Mouse (Mus musculus): ENCODE measurements around the gene Jund.
A peak's percentile ranks its signal among the peaks of the same experiment; 100 is the strongest.

Jund gene

DNA sequence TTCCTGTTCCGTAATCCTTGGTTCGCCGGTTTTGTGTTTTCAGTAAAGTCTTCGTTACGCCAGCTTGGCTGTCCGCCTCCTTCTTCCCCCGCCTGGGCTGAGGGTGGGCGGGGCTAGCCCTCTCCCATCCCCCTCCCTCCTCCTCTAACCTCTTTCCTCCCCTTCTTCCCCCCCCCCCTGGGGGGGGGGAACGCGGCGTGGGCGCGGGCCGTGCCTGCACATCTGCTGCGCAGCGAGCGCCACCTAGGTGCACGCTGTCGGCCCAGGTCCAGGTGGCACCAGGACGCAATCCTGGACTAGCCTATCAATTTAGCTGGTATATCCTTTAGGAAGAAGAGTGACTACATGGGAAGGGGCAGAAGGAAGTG, 1.8 kb downstream of the Jund start:
- Histone ChIP-seq H3K36me3 (ENCODE audit: control insufficient read depth, insufficient read depth, low read length, poor library complexity, severe bottlenecking) (peaks cover 11% of the 10 kb centered on the region), H3K27me3 (ENCODE audit: control insufficient read depth, insufficient read depth, low read length, poor library complexity, severe bottlenecking) (no peaks in the 10 kb centered on the region)
- DNase-seq (ENCODE audit: low read depth, low spot score) = peak; percentile 94

DNA sequence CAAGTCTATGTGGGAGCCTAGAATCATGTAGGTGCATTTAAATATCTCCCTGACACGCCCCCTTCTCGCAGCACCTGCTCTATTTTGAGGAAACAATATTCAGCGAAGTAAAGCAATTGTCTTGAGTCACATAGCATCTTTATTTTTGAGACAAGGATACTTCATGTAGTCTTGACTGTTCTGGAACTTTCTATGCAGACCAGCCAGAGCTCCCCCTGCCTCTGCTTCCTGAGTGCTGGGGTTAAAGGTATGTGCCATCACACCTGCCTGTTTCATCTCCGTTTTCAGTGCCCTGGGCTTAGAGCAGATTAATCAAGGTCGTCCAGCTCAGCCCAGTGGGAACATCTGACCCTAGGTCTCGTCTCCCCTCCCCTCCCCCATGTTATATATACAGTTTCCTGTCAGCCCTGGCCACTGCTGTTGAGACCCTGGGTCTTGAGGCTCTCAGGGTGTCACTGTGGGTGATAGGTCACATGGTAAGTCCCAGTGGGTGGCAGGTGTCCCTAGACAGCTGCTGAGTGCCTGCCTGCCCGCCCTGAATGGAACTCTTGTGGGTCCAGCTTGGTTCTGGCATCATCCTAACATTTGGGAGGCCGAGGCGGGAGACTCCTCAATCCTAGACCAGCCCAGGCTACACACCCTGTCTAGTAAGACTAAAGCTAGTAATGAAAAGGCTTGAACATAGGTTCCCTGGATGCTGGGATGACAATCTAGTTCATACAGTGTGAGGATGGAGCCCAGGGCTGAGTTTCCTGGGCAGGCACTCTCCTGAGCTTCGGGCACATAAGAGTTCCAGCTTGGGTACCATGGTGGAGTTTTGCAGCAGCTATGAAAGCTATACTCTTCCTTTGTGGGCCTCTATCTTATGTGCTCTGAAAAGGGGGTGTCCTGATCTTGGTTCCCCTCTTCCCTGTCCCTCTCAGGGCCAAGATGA, 2.6 kb downstream of the Jund start:
- Histone ChIP-seq H3K27me3 (ENCODE audit: control insufficient read depth, insufficient read depth, low read length, poor library complexity, severe bottlenecking) (no peaks in the 10 kb centered on the region), H3K36me3 (ENCODE audit: control insufficient read depth, insufficient read depth, low read length, poor library complexity, severe bottlenecking) (peaks cover 11% of the 10 kb centered on the region)
- DNase-seq (ENCODE audit: low read depth, low spot score) = peak; percentile 78

DNA sequence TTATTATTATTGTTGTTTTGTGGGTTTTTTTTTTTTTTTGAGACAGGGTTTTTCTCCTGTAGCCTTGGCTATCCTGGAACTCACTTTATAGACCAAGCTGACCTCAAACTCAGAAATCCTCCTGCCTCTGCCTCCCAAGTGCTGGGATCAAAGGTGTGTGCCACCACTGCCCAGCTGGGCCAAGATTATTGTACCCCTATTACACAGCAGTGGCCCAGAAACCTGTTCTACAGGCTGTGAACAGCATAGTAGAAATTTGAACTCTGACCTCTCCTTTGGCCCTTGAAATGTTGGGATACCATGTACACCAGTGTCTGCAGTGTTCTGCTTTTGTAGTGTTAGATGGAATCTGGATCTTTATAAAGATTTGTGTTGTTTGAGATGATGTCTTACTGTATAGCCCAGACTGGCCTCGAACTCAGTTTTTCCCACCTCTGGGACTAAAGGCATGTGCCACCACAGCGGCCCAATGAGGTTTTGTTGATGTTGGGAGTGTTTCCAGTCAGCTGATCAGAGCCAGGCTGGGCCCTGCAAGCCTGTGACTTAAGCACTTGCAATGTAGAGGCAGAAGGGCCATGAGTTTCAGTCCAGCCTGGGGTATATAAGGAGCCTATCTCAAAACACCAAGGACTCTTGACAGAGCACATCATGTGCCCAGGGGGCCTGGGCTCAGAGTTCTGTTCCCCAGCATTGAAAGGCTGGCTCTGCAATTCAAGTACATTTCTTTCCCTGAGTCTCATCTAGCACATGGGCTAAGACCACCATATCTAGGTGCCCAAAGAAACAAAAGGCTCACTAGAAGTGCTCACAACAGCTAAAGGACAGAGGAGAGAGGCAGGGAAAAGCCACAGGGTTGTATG, 3.5 kb downstream of the Jund start:
- DNase-seq (ENCODE audit: low read depth, low spot score) = peak; percentile 75
- peaks cover 11% of the 10 kb centered on the region for H3K36me3 ChIP-seq (ENCODE audit: control insufficient read depth, insufficient read depth, low read length, poor library complexity, severe bottlenecking)
- H3K27me3 ChIP-seq (ENCODE audit: control insufficient read depth, insufficient read depth, low read length, poor library complexity, severe bottlenecking) = no peaks in the 10 kb centered on the region

DNA sequence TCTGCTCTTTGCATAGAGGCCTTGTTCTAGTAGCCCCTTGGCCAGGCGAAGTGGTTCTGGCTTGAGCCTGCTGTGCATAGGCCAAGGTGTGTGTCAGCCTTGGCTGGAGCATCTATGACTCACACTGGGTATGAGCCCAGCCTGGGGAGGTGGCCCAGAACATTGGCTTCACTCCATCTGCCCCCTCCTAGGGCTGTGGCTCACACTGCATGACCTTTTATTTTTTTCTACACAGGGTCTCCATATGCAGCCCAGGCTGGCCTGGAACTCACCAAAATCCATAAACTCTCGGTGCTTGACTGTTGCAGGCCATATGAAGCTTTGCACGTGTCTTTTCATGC, 4.1 kb downstream of the Jund start:
- Histone ChIP-seq H3K36me3 (ENCODE audit: control insufficient read depth, insufficient read depth, low read length, poor library complexity, severe bottlenecking) (peaks cover 11% of the 10 kb centered on the region), H3K27me3 (ENCODE audit: control insufficient read depth, insufficient read depth, low read length, poor library complexity, severe bottlenecking) (no peaks in the 10 kb centered on the region)
- DNase-seq (ENCODE audit: low read depth, low spot score) = no peak

DNA sequence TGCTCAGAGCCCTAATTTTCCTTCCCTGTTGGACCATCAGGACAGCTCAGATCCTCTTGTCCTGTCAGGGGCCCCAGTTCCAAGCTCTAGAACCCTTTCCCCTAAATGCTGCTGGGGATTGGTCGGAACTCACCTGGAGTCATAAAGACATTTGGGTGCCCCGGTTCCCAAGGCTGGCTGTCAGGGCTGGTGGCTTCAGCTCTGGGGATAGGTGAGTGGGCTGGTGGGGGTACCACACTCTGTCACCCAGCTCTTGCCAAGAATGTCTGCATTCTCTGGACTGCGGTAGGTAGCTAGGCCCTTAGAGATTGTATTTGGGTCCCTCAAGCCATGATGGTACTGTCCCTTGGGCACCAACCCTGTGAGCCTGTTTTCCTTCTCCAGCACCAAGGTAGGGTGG, 4.5 kb downstream of the Jund start, which contains the start of gene Iqcn:
TSS of gene Iqcn (plus strand) at position 171 of the 400 bp plus-strand sequence.
- Histone ChIP-seq H3K27me3 (ENCODE audit: control insufficient read depth, insufficient read depth, low read length, poor library complexity, severe bottlenecking) (no peaks in the 10 kb centered on the region), H3K36me3 (ENCODE audit: control insufficient read depth, insufficient read depth, low read length, poor library complexity, severe bottlenecking) (peaks cover 11% of the 10 kb centered on the region)
- no peak for DNase-seq (ENCODE audit: low read depth, low spot score)

DNA sequence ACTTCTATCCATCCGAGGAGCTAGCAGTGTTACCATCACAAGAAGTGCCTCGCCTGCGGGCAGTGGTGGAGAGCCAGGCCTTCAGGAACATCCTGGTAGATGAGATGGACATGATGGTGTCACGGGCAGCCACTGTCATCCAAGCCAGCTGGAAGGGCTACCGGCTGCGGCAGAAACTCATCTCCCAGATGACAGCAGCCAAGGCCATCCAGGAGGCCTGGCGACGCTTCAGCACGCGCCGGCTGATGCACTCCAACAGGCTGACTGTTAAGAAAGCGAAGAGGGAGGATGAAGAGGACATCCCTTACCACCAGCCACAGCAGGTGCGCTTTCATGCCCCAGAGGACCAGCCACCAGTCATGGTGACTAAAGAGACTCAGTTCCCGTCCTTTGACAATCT, 9.5 kb downstream of the Jund start:
- Histone ChIP-seq H3K36me3 (ENCODE audit: control insufficient read depth, insufficient read depth, low read length, poor library complexity, severe bottlenecking) (no peaks in the 10 kb centered on the region), H3K27me3 (ENCODE audit: control insufficient read depth, insufficient read depth, low read length, poor library complexity, severe bottlenecking) (no peaks in the 10 kb centered on the region)
- peak; percentile 42 for DNase-seq (ENCODE audit: low read depth, low spot score)

DNA sequence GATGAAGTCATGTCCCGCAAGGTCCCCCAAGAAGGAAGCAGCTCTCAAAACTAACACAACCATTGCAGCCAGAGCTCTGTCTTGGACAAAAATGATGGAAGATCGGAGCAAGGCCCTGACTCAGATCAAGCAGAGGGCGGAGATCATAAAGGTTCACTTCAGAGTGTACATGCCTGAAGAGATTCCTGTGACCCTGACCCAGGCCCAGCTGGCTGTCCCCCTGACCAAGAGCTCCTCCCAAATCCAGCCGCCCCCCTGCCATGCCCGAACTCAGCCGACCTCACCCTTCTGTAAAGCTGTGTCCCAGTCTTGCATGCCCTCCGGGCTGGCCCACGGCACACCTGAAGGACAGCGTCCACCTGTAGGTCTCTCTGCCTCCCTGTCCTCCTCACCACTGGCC, 11.0 kb downstream of the Jund start:
- Histone ChIP-seq H3K27me3 (ENCODE audit: control insufficient read depth, insufficient read depth, low read length, poor library complexity, severe bottlenecking) (no peaks in the 10 kb centered on the region), H3K36me3 (ENCODE audit: control insufficient read depth, insufficient read depth, low read length, poor library complexity, severe bottlenecking) (no peaks in the 10 kb centered on the region)
- DNase-seq (ENCODE audit: low read depth, low spot score) = peak; percentile 38

DNA sequence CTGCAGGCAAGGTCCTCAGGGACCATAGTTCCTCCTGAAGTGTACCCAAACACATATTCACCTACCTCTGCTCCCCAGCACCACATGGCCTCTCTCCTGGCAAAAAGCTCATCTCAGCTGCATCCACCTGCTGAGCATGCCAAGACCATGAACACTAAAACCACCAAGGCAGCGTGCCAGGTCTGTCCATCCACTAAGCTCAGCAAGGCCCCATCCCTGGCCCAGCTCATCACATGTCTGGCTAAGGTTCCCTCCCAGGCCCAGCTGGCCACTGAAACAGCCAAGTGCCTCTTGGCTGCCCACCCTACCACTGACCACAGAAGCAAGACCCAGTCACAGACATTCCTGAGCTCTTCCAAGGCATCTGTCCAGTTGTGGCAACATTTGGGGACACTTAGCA, 11.5 kb downstream of the Jund start:
- Histone ChIP-seq H3K36me3 (ENCODE audit: control insufficient read depth, insufficient read depth, low read length, poor library complexity, severe bottlenecking) (no peaks in the 10 kb centered on the region), H3K27me3 (ENCODE audit: control insufficient read depth, insufficient read depth, low read length, poor library complexity, severe bottlenecking) (no peaks in the 10 kb centered on the region)
- DNase-seq (ENCODE audit: low read depth, low spot score) = no peak

DNA sequence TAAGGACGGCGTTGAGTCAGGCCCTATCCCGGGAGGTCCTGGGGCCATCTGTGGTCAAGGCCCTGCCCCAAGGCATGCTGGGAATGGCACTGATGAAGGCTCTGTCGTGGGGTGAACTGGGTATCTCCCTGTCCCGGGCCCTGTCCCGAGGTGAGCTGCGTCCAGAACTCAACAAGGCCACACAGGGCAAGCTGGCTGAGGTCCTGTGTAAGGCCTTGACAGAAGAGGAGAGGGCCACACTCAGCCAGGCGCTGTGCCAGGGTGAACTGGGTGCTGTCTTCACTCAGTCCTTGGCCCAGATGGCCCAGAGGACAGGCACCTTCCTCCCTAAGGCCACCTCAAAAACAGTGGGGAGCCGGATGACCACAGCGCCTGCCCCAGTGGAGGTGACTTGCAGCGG, 12.3 kb downstream of the Jund start:
- Histone ChIP-seq H3K36me3 (ENCODE audit: control insufficient read depth, insufficient read depth, low read length, poor library complexity, severe bottlenecking) (no peaks in the 10 kb centered on the region), H3K27me3 (ENCODE audit: control insufficient read depth, insufficient read depth, low read length, poor library complexity, severe bottlenecking) (no peaks in the 10 kb centered on the region)
- peak; percentile 32 for DNase-seq (ENCODE audit: low read depth, low spot score)

DNA sequence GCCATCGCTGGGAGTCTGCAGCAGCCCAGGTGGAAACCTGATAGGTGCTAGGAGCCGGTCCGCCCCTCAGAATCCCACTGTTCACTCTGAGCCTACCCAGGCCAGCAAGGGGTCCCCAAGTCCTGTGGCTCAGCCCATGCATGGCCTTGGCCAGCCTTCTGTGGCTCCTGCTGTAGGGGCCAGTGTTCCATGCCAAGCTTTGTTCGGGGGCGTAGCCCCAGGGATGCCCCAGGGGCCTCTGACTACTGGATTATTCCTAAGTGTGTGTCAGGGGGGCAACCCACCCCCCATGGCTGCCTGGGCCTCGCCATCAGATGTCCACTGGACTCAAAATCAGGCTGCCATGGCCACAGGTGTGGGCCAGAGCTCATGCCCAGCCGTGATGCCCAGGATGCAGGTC, 15.2 kb downstream of the Jund start:
- Histone ChIP-seq H3K36me3 (ENCODE audit: control insufficient read depth, insufficient read depth, low read length, poor library complexity, severe bottlenecking) (no peaks in the 10 kb centered on the region), H3K27me3 (ENCODE audit: control insufficient read depth, insufficient read depth, low read length, poor library complexity, severe bottlenecking) (no peaks in the 10 kb centered on the region)
- DNase-seq (ENCODE audit: low read depth, low spot score) = no peak

DNA sequence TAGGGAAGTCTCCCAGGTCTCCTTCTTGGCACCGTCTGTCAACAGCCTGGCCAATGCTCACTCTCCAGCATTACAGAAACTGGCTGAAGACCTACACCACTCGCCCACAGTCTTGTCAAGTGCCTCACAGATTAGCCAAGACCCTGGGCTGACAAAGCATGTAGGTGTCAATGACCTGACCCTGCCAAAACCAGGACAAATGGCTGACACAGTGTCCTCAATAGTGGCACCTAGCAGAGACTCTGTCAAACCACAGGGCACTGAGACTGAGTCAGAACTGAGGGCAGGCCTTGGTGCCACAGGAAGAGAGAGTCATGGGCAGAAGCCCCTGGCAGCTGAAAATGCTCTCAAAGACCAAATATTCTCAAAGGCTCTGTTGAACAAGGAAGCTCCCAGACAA, 16.3 kb downstream of the Jund start:
- H3K36me3 ChIP-seq (ENCODE audit: control insufficient read depth, insufficient read depth, low read length, poor library complexity, severe bottlenecking) = no peaks in the 10 kb centered on the region
- no peaks in the 10 kb centered on the region for H3K27me3 ChIP-seq (ENCODE audit: control insufficient read depth, insufficient read depth, low read length, poor library complexity, severe bottlenecking)
- peak; percentile 35 for DNase-seq (ENCODE audit: low read depth, low spot score)

DNA sequence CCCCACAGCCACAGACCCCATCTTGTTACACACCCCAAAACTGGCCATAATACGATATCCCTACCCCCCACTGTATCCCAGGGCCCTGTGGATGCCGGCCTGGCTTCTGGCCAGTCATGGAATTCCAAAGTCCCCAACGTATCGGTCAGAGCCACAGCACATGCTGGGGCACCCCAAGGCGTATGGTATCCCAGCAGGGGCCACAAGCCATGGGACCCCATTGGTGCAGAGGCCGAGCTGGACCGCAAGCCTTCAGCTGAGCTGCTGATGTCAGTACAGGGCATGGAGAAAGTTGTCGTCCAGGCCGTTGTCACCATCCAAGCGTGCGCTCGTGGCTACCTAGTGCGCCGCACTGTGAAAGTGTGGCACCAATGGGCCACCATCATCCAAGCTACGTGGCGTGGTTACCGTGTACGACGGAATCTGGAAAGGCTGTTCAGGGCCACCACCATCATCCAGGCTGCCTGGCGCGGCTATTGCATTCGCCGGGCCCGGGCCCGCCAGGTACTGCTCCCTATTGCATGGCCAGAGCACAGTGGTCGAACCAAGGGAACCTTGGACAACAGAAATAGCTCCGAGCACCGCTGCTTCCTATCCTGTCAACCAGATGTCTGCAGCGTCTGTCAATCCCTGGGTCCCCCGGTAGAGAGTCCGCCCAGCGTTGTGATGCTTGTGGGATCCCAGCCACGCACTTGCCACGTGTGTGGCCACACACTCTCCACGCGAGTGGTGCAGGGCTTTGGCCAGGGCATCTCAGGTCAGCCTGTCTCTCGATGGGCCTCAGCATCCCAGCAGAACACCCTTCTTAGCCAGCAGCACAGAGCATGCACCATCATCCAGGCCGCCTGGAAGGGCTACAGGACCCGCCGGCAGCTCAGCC, 18.0 kb downstream of the Jund start:
- Histone ChIP-seq H3K36me3 (ENCODE audit: control insufficient read depth, insufficient read depth, low read length, poor library complexity, severe bottlenecking) (no peaks in the 10 kb centered on the region), H3K27me3 (ENCODE audit: control insufficient read depth, insufficient read depth, low read length, poor library complexity, severe bottlenecking) (no peaks in the 10 kb centered on the region)
- DNase-seq (ENCODE audit: low read depth, low spot score) = peak; percentile 32

DNA sequence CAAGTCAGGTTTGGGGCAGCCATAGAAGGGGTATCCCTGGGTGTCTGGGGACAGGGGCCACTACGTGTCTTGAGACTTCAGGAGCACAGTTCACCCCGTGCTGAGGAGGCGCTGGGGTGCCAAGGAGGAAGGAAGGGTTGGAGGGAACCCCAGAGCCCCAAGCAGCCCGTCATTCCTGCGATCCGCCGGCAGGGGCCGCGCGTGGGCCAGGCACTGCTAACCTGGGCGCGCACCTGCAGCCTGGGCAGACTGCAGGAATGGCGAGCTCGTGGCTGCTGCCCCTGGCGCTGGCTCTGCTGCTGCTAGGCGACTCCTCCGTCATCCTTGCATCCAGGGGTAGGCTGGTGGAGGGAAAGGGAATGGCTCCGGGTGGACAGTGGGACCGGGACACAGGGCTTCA, 19.5 kb downstream of the Jund start, which contains the start of gene Gm3336:
TSS of gene Gm3336 (plus strand) at position 247 of the 400 bp plus-strand sequence.
- Histone ChIP-seq H3K27me3 (ENCODE audit: control insufficient read depth, insufficient read depth, low read length, poor library complexity, severe bottlenecking) (no peaks in the 10 kb centered on the region), H3K36me3 (ENCODE audit: control insufficient read depth, insufficient read depth, low read length, poor library complexity, severe bottlenecking) (no peaks in the 10 kb centered on the region)
- DNase-seq (ENCODE audit: low read depth, low spot score) = peak; percentile 86

DNA sequence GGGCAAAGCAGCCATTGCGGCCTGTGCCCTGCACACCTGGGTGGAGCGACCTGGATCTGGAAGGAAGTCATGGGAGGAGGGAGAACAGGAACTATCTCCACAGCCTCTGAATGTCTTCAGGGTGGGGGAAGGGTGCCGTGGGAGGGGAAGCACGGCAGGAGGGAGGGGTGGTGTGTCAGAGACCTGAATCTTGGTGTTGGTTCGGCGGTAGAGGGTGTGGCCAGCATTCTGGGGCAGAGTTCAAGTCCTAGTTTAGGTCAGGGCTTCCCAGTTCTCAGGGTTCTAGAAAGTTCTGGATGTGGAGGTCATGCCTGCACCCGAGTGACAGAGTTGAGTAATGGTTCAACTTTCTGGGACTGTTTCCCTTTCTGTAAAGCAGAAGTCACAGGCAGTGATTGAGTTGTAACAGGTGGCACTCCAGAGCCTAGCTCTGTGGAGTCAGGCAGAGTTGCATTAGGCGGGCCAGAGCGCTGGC, 21.1 kb downstream of the Jund start:
- peak; percentile 48 for DNase-seq (ENCODE audit: low read depth, low spot score)
- Histone ChIP-seq H3K36me3 (ENCODE audit: control insufficient read depth, insufficient read depth, low read length, poor library complexity, severe bottlenecking) (no peaks in the 10 kb centered on the region), H3K27me3 (ENCODE audit: control insufficient read depth, insufficient read depth, low read length, poor library complexity, severe bottlenecking) (no peaks in the 10 kb centered on the region)

Measured in splenic B cell, adult 2 months (primary cell).